In the genomic region with DNA sequence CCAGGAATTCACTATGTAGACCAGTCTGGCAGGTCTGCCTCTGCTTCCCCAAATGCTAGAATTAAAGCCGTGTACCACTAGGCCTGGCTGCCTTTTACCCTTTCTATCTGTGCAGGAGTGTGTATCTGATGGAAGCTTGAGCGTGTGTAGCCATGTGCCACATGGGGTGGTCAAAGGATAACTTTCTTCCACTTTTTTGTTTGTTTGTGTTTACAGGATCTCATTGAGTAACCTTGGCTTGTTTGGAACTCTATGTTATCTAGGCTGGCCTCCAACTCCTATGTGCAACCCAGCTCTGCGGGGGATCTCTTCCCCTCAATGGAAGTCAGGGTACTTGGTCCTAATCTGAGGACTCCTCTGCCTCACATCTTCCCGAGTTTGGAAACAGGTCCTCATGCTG, we compare ENCODE assay signal across 9 mouse cellular contexts. TPM values are rescaled to one million over a fixed set of nuclear protein-coding genes. Genes with fewer than 3 reads are reported as not detected.
DNase-seq lines count a peak whose midpoint lies in the region; ATAC-seq lines count a peak whose summit lies in the region.
"Had no signal": no experiment of that assay in that cellular context is flagged by ENCODE, and none has a peak within 500 bp of the region (broad histone marks: within the 10 kb centered on the region; RNA-seq: fewer than 3 reads in every experiment).

No protein-coding gene starts in this region.

- peak overlapping the region; percentile 74 for H3K4me2 ChIP-seq in embryonic facial prominence, embryonic 12.5 days (replicated peaks)
- peak overlapping the region; percentile 22; the same call in 1 of the 2 replicates for H3K4me2 ChIP-seq in limb, embryonic 11.5 days (ENCODE audit: low read depth, severe bottlenecking)
- H3K4me2 ChIP-seq in neural tube, embryonic 15.5 days: peak overlapping the region; percentile 81

- no peak for DNase-seq in limb, embryonic 11.5 days (ENCODE audit: low spot score)
- DNase-seq in gastrocnemius, adult 18-20 months (ENCODE audit: low spot score): no peak
- DNase-seq in thymus, postnatal 10 days (ENCODE audit: low spot score in 2 of 2): no peak
- DNase-seq in retina, postnatal 1 day: no peak

- H3K4me1 ChIP-seq in megakaryocyte, embryonic 14.5 days: peaks cover 63% of the 10 kb centered on the region
- peaks cover 25% of the 10 kb centered on the region for H3K4me1 ChIP-seq in embryonic facial prominence, embryonic 12.5 days
- peaks cover 13% of the 10 kb centered on the region for H3K4me1 ChIP-seq in limb, embryonic 11.5 days (ENCODE audit: control insufficient read depth, insufficient read depth, low read length)
- H3K4me1 ChIP-seq in neural tube, embryonic 15.5 days: peaks cover 39% of the 10 kb centered on the region

- peak overlapping the region; percentile 81; the same call in 1 of the 2 replicates for H3K27ac ChIP-seq in embryonic facial prominence, embryonic 12.5 days
- H3K27ac ChIP-seq in limb, embryonic 11.5 days (replicated peaks; ENCODE audit: low read depth, low read length): no peak overlapping the region
- H3K27ac ChIP-seq in neural tube, embryonic 15.5 days (replicated peaks): no peak overlapping the region

- WGBS in embryonic facial prominence, embryonic 12.5 days: 44% methylated on average over 4 of the region's 4 CpGs
- WGBS in limb, embryonic 11.5 days: 46% methylated on average over 4 of the region's 4 CpGs
- WGBS in neural tube, embryonic 15.5 days: 54% methylated on average over 4 of the region's 4 CpGs

- no peak for ATAC-seq in megakaryocyte, adult 5-6 weeks (ENCODE audit: poor library complexity, severe bottlenecking)
- ATAC-seq in embryonic facial prominence, embryonic 12.5 days (ENCODE audit: insufficient number of reproducible peaks, insufficient read depth, low FRiP score, low TSS enrichment): no peak
- ATAC-seq in limb, embryonic 11.5 days (ENCODE audit: insufficient number of reproducible peaks, low FRiP score, low TSS enrichment, low read depth): no peak
- ATAC-seq in neural tube, embryonic 15.5 days (ENCODE audit: low FRiP score): no peak

- no peaks in the 10 kb centered on the region for H3K27me3 ChIP-seq in megakaryocyte, embryonic 14.5 days (replicated peaks)
- H3K27me3 ChIP-seq in embryonic facial prominence, embryonic 12.5 days: no peaks in the 10 kb centered on the region
- no peaks in the 10 kb centered on the region for H3K27me3 ChIP-seq in limb, embryonic 11.5 days (ENCODE audit: control insufficient read depth, insufficient read depth, low read length)
- H3K27me3 ChIP-seq in neural tube, embryonic 15.5 days (replicated peaks): no peaks in the 10 kb centered on the region
- H3K27me3 ChIP-seq: embryonic facial prominence, embryonic 15.5 days had no signal

- H3K4me3 ChIP-seq in megakaryocyte, embryonic 14.5 days (replicated peaks): peak overlapping the region; percentile 96
- peak overlapping the region; percentile 99 for H3K4me3 ChIP-seq in embryonic facial prominence, embryonic 12.5 days
- H3K4me3 ChIP-seq in limb, embryonic 11.5 days (ENCODE audit: low read depth, low read length): peak overlapping the region; percentile 93; the same call in 1 of the 2 replicates
- H3K4me3 ChIP-seq in neural tube, embryonic 15.5 days (replicated peaks): 0 out of 2 replicates have a peak overlapping the region, but pooled peaks have one; percentile 12

- peaks cover 6% of the 10 kb centered on the region for H3K36me3 ChIP-seq in megakaryocyte, embryonic 14.5 days (replicated peaks; ENCODE audit: low read length)
- H3K36me3 ChIP-seq in embryonic facial prominence, embryonic 12.5 days: no peaks in the 10 kb centered on the region
- H3K36me3 ChIP-seq in limb, embryonic 11.5 days (ENCODE audit: control insufficient read depth, insufficient read depth, low read length): no peaks in the 10 kb centered on the region
- no peaks in the 10 kb centered on the region for H3K36me3 ChIP-seq in neural tube, embryonic 15.5 days
- H3K36me3 ChIP-seq: embryonic facial prominence, embryonic 15.5 days had no signal

- no peak overlapping the region; the same call in 1 of the 2 replicates for H3K9ac ChIP-seq in embryonic facial prominence, embryonic 12.5 days
- peak overlapping the region; percentile 17; the same call in 1 of the 2 replicates for H3K9ac ChIP-seq in limb, embryonic 11.5 days (ENCODE audit: low read length)
- peak overlapping the region; percentile 14; the same call in 1 of the 2 replicates for H3K9ac ChIP-seq in neural tube, embryonic 15.5 days (replicated peaks)

- no peaks in the 10 kb centered on the region for H3K9me3 ChIP-seq in megakaryocyte, embryonic 14.5 days
- H3K9me3 ChIP-seq in embryonic facial prominence, embryonic 12.5 days: no peaks in the 10 kb centered on the region
- no peaks in the 10 kb centered on the region for H3K9me3 ChIP-seq in limb, embryonic 11.5 days (ENCODE audit: control insufficient read depth, low read length)
- no peaks in the 10 kb centered on the region for H3K9me3 ChIP-seq in neural tube, embryonic 15.5 days (replicated peaks)
- H3K9me3 ChIP-seq: embryonic facial prominence, embryonic 15.5 days had no signal

RNA-seq across cellular contexts. Expression of a gene that starts 1.1 kb away (rescaled TPM):
- polyA plus RNA-seq in megakaryocyte, embryonic 14.5 days (2012; ENCODE audit: insufficient read depth, low replicate concordance): 4.9 and 13.4 TPM in 2 replicates
- total RNA-seq in megakaryocyte, adult 5-6 weeks (2015): 94.5 and 117 TPM in 2 replicates
- total RNA-seq in megakaryocyte, adult 5-6 weeks (2017): 59.1 and 63.1 TPM in 2 replicates
- 72.4 and 72.9 TPM in 2 replicates for polyA plus RNA-seq in embryonic facial prominence, embryonic 12.5 days (2016; fragmentation: Nextera tagmentation; extraction: Ambion mirVana)
- 80.3 and 84.7 TPM in 2 replicates for polyA plus RNA-seq in limb, embryonic 11.5 days (2014; fragmentation: Nextera tagmentation; extraction: Ambion mirVana)
- polyA plus RNA-seq in neural tube, embryonic 15.5 days (2015; fragmentation: Nextera tagmentation; extraction: Ambion mirVana): 58.6 and 63.2 TPM in 2 replicates
- total RNA-seq in gastrocnemius, adult 18-20 months (2021): 10 to 100 TPM; 50.7 to 53.9 TPM

RNA-seq across cellular contexts. Expression of a gene that starts 49.2 kb away (rescaled TPM):
- polyA plus RNA-seq in megakaryocyte, embryonic 14.5 days (2012; ENCODE audit: insufficient read depth, low replicate concordance): 13.6 and 18.3 TPM in 2 replicates
- 10.9 and 12.9 TPM in 2 replicates for total RNA-seq in megakaryocyte, adult 5-6 weeks (2015)
- total RNA-seq in megakaryocyte, adult 5-6 weeks (2017): 15.3 and 16.8 TPM in 2 replicates
- 12.3 and 14.2 TPM in 2 replicates for polyA plus RNA-seq in embryonic facial prominence, embryonic 12.5 days (2016; fragmentation: Nextera tagmentation; extraction: Ambion mirVana)
- polyA plus RNA-seq in limb, embryonic 11.5 days (2014; fragmentation: Nextera tagmentation; extraction: Ambion mirVana): 11.5 and 14.1 TPM in 2 replicates
- 16.3 and 16.6 TPM in 2 replicates for polyA plus RNA-seq in neural tube, embryonic 15.5 days (2015; fragmentation: Nextera tagmentation; extraction: Ambion mirVana)
- 1 to 10 TPM; 8.1 TPM for total RNA-seq in gastrocnemius, adult 18-20 months (2021)

Comparison
In these comparisons a context has a peak if more than half of its experiments do, and no peak if none do; other contexts are left out.
1. H3K4me3 ChIP-seq: peak in every context shown above with its lines; median percentile 99 in embryonic facial prominence, embryonic 12.5 days; 96 in megakaryocyte, embryonic 14.5 days; 93 in limb, embryonic 11.5 days; 12 in neural tube, embryonic 15.5 days.
2. H3K4me2 ChIP-seq: peak in every context shown above with its lines; median percentile 81 in neural tube, embryonic 15.5 days; 74 in embryonic facial prominence, embryonic 12.5 days; 22 in limb, embryonic 11.5 days.